Mouse (Mus musculus) forebrain, embryonic 16.5 days (tissue): ENCODE results near the gene Rasal2. TPM values are rescaled to one million over a fixed set of nuclear protein-coding genes. Genes with fewer than 3 reads are reported as not detected.
A peak's percentile ranks its signal among the peaks of the same experiment; 100 is the strongest.

Experiments
- ATAC-seq: fragments of 200-750 bp; cut with Nextera tagmentation; 2 replicates; pipeline ENCODE4 v1.8.0; 2017; ENCODE audit warnings: mild to moderate bottlenecking, moderate library complexity
- H3K27ac ChIP-seq: fragments of 300-500 bp; sonication (generic); 2 replicates; pipeline ENCODE4 v1.5.1; 2014; ENCODE audit warnings: low read length, control low read depth
- H3K27me3 ChIP-seq: fragments of 300-500 bp; sonication (generic); replicated peaks from 2 replicates; pipeline ENCODE4 v1.6.1; 2014; ENCODE audit warnings: low read length; ENCODE audit not compliant: control insufficient read depth, insufficient read depth
- H3K36me3 ChIP-seq: fragments of 300-500 bp; sonication (generic); 2 replicates; pipeline ENCODE4 v1.6.1; 2014; ENCODE audit not compliant: control insufficient read depth, insufficient read depth
- H3K4me1 ChIP-seq: fragments of 300-500 bp; sonication (generic); replicated peaks from 2 replicates; pipeline ENCODE4 v1.6.1; 2014; ENCODE audit warnings: low read length; ENCODE audit not compliant: control insufficient read depth, insufficient read depth
- H3K4me2 ChIP-seq: fragments of 300-500 bp; sonication (generic); 2 replicates; pipeline ENCODE4 v1.6.1; 2014; ENCODE audit warnings: mild to moderate bottlenecking, low read length, control low read depth
- H3K4me3 ChIP-seq: fragments of 300-500 bp; sonication (generic); replicated peaks from 2 replicates; pipeline ENCODE4 v1.5.1; 2014; ENCODE audit warnings: mild to moderate bottlenecking, low read length, control low read depth
- H3K9ac ChIP-seq: fragments of 300-500 bp; sonication (generic); replicated peaks from 2 replicates; pipeline ENCODE4 v1.6.1; 2014; ENCODE audit warnings: low read depth, low read length, control low read depth
- H3K9me3 ChIP-seq: fragments of 300-500 bp; sonication (generic); 2 replicates; pipeline ENCODE4 v1.6.1; 2016; ENCODE audit warnings: low read length; ENCODE audit not compliant: control insufficient read depth
- WGBS: fragments of 180-500 bp; shearing (Covaris S2); extraction: QIAGEN DNeasy Blood & Tissue Kit; methylation state at CpG from one replicate; pipeline ENCODE4 v1.1.7; 2014; 5-methylcytosine and 5-hydroxymethylcytosine counted together
- polyA plus RNA-seq: library from polyadenylated mRNA; unstranded; fragments of >200 nt; fragmentation: Nextera tagmentation; extraction: Ambion mirVana; gene quantifications from 2 replicates; pipeline ENCODE4 v1.2.1, GENCODE M21; 2015

The Rasal2 gene
- polyA plus RNA-seq: 32.9 and 37.6 TPM in 2 replicates

GRCm38 (mm10) chr1:157412454-157413369 lies at the start of gene Rasal2:
Gene Rasal2, minus strand, starts transcription at chr1:157412595.
- under 1% methylated on average over 62 of the region's 62 CpGs for WGBS
- Histone ChIP-seq H3K9ac (peak within 1 kb of the TSS; percentile 85), H3K4me2 (peak within 1 kb of the TSS; percentile 70), H3K9me3 (no peaks in the 10 kb centered on the region), H3K27ac (peak within 1 kb of the TSS; percentile 94), H3K4me1 (peaks cover 14% of the 10 kb centered on the region), H3K36me3 (no peaks in the 10 kb centered on the region), H3K27me3 (no peaks in the 10 kb centered on the region), H3K4me3 (peak within 1 kb of the TSS; percentile 94)
- ATAC-seq: peak; percentile 99

DNA sequence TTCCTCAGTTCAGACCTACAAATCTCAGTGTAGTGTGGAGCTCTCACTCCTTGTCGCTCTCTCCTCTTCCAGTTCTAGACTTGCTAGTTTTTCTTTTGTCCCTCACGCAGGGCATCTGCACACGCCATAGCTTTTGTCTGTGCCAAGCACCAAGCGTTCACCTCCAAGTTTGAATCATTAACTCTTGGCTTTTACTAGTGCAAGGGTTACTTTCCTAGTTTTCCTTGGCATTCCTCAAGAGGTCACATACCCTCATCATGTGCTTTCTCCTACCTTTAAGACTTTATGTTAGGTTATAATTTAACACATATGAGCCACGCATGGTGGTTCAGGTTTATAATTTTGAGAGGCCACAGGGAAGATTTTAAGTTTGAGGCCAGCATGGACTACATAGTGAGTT lies 48.9 kb upstream of the Rasal2 start:
- Histone ChIP-seq H3K9ac (no peak overlapping the region), H3K4me1 (peaks cover 4% of the 10 kb centered on the region; the same call in 1 of the 2 replicates), H3K4me3 (no peak overlapping the region), H3K27me3 (no peaks in the 10 kb centered on the region), H3K27ac (no peak overlapping the region), H3K4me2 (no peak overlapping the region), H3K9me3 (no peaks in the 10 kb centered on the region), H3K36me3 (no peaks in the 10 kb centered on the region)
- no peak for ATAC-seq
- WGBS: 96% methylated on average over 5 of the region's 5 CpGs

GRCm38 (mm10) chr1:157459904-157460303 lies 47.5 kb upstream of the Rasal2 start:
- no peak for ATAC-seq
- H3K9me3 ChIP-seq: no peaks in the 10 kb centered on the region
- no peaks in the 10 kb centered on the region for H3K27me3 ChIP-seq
- H3K4me1 ChIP-seq: peaks cover 4% of the 10 kb centered on the region; the same call in 1 of the 2 replicates
- H3K36me3 ChIP-seq: no peaks in the 10 kb centered on the region
- 91% methylated on average over 5 of the region's 5 CpGs for WGBS
- H3K27ac ChIP-seq: no peak overlapping the region
- no peak overlapping the region for H3K4me2 ChIP-seq
- no peak overlapping the region for H3K9ac ChIP-seq
- H3K4me3 ChIP-seq: no peak overlapping the region

GRCm38 (mm10) chr1:157458421-157459208 lies 46.2 kb upstream of the Rasal2 start, which contains the start of gene Cryzl2:
Gene Cryzl2, plus strand, starts transcription at chr1:157458577.
- Histone ChIP-seq H3K4me1 (peaks cover 4% of the 10 kb centered on the region; the same call in 1 of the 2 replicates), H3K36me3 (no peaks in the 10 kb centered on the region), H3K4me2 (peak within 1 kb of the TSS; percentile 50), H3K9ac (0 out of 2 replicates have a peak within 1 kb of the TSS, but pooled peaks have one; percentile 33), H3K27me3 (no peaks in the 10 kb centered on the region), H3K9me3 (no peaks in the 10 kb centered on the region), H3K4me3 (peak within 1 kb of the TSS; percentile 29), H3K27ac (no peak within 1 kb of the TSS)
- ATAC-seq: peak; percentile 90
- WGBS: 4% methylated on average over 29 of the region's 29 CpGs

GRCm38 (mm10) chr1:157457789-157458188 lies 45.4 kb upstream of the Rasal2 start:
- no peak overlapping the region for H3K4me2 ChIP-seq
- H3K27me3 ChIP-seq: no peaks in the 10 kb centered on the region
- H3K36me3 ChIP-seq: no peaks in the 10 kb centered on the region
- no peak for ATAC-seq
- WGBS: 34% methylated on average over 3 of the region's 3 CpGs
- no peak overlapping the region for H3K4me3 ChIP-seq
- peaks cover 4% of the 10 kb centered on the region; the same call in 1 of the 2 replicates for H3K4me1 ChIP-seq
- H3K27ac ChIP-seq: no peak overlapping the region
- no peak overlapping the region for H3K9ac ChIP-seq
- no peaks in the 10 kb centered on the region for H3K9me3 ChIP-seq

GRCm38 (mm10) chr1:157454876-157455275 lies 42.5 kb upstream of the Rasal2 start:
- Histone ChIP-seq H3K4me2 (no peak overlapping the region), H3K4me1 (peaks cover 8% of the 10 kb centered on the region), H3K36me3 (no peaks in the 10 kb centered on the region), H3K4me3 (no peak overlapping the region), H3K9ac (no peak overlapping the region), H3K9me3 (no peaks in the 10 kb centered on the region), H3K27ac (no peak overlapping the region), H3K27me3 (peaks cover 1% of the 10 kb centered on the region; the same call in 1 of the 2 replicates)
- no peak for ATAC-seq
- 69% methylated on average over 6 of the region's 6 CpGs for WGBS

GRCm38 (mm10) chr1:157452759-157453549 lies 40.6 kb upstream of the Rasal2 start:
- Histone ChIP-seq H3K27ac (no peak overlapping the region), H3K4me1 (peaks cover 11% of the 10 kb centered on the region), H3K9ac (no peak overlapping the region), H3K27me3 (peaks cover 3% of the 10 kb centered on the region; the same call in 1 of the 2 replicates), H3K4me2 (no peak overlapping the region), H3K36me3 (no peaks in the 10 kb centered on the region), H3K4me3 (no peak overlapping the region), H3K9me3 (no peaks in the 10 kb centered on the region)
- ATAC-seq: peak; percentile 75
- WGBS: 13% methylated on average over 5 of the region's 5 CpGs

DNA sequence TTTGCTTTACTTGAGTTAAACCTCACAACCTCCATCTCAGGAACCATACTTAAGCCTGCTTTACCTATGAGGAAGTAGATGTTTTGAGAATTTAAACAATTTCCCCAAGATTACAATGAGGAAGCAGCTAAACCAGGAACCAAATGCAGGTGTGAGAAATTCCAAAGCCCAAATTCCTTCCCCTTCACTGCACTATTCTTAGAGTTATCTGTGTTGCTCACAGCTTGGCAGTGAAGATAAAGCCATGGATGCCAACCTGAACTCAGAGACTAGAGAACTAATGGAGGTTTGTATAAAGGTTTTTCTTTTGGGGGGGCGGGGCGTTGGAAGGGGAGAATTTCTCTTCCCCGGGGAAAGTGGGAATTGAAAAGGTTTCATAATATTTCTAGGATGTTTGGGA lies 39.9 kb upstream of the Rasal2 start:
- no peak overlapping the region for H3K9ac ChIP-seq
- H3K27ac ChIP-seq: no peak overlapping the region
- H3K27me3 ChIP-seq: peaks cover 3% of the 10 kb centered on the region; the same call in 1 of the 2 replicates
- H3K9me3 ChIP-seq: no peaks in the 10 kb centered on the region
- no peak overlapping the region for H3K4me3 ChIP-seq
- 59% methylated on average over 3 of the region's 3 CpGs for WGBS
- H3K4me2 ChIP-seq: no peak overlapping the region
- peaks cover 11% of the 10 kb centered on the region for H3K4me1 ChIP-seq
- ATAC-seq: no peak
- no peaks in the 10 kb centered on the region for H3K36me3 ChIP-seq
